Mouse (Mus musculus): ENCODE data around the gene Ssbp3.

The Ssbp3 gene

GRCm38 (mm10) chr4:106933813-106934482 is 23.4 kb downstream of the Ssbp3 start:
- DNase-seq (ENCODE audit: extremely low read depth, low read depth): no peak

GRCm38 (mm10) chr4:106934931-106935582 is 24.6 kb downstream of the Ssbp3 start:
- peak; percentile 84 for DNase-seq (ENCODE audit: extremely low read depth, low read depth)

DNA sequence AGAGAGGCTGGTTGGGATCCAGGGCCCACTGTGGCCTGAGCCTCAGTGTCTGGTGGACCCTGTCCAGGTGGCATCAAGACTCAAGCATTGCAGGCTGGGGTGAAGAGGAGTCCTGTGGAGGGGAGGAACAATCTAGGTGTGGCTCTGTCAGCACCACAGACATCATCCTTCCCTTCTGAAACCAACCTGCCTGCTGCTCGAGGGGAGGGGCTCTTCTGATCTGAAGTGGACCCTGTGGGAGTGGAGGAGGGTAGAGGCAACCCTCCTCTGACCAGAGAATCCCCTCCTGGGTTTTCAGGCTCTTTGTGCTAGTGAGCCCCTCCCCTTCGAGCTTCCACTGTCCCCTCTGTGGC is 25.1 kb downstream of the Ssbp3 start:
- DNase-seq (ENCODE audit: extremely low read depth, low read depth): no peak

- no peak for DNase-seq (ENCODE audit: extremely low read depth, low read depth)
Measured at GRCm38 (mm10) chr4:106936041-106936440, 25.5 kb downstream of the Ssbp3 start.

DNA sequence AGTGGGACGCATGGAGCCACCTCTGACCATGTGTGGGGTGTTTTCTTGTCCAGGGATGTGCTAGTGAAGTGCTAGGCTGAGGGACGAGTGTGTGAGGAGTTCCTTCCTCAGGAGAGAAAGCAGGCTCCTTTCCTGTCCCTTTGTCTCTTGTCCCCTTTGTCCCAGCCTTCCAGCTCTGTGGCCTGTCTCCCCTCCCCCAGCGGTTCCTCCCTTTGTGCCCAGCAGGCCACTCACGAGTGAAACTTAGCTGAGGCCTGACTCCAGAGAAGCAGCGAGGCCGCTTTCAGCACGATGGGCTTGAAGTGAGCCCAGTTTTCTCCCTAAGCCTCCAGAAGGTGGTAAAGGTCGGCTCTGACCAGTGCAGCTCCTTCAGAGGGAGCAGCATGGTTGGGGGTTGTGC is 26.2 kb downstream of the Ssbp3 start:
- DNase-seq (ENCODE audit: extremely low read depth, low read depth): no peak

- no peak for DNase-seq (ENCODE audit: extremely low read depth, low read depth)
Measured at GRCm38 (mm10) chr4:106938506-106939222, 28.2 kb downstream of the Ssbp3 start.

DNA sequence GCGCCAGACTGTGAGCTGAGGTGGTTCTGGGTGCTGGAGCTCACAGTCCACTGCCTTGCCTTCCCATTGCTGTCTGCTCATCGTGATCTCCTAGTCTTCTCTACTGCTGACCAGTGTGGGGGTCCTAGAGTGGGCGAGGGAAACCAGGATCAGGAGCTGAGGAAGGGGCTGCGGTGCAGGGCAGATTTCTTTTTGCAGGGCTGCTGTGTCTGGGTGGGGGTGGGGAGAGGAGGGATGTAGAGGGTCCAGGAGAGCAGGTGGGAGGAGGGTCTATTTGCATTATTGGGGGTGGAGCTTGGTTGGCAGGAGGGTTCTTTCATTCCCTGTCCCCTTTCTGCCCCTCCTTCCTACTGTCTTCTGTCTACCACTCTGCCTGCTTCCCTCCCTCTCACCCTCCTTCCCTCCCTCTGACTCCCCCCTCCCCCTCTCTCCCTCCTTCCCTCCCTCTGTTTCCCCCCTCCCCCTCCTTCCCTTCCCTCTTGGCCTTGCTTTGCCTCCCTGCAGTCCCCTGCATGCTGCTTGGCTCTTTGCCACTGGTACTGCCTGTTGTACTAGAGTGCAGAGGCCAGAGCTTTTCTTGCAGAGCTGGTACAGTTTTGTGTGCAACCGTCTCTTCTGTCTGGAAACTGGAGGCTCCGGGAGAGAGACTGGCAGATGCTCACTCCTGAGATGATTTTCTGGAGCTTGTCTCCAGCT is 28.9 kb downstream of the Ssbp3 start:
- no peak for DNase-seq (ENCODE audit: extremely low read depth, low read depth)

DNA sequence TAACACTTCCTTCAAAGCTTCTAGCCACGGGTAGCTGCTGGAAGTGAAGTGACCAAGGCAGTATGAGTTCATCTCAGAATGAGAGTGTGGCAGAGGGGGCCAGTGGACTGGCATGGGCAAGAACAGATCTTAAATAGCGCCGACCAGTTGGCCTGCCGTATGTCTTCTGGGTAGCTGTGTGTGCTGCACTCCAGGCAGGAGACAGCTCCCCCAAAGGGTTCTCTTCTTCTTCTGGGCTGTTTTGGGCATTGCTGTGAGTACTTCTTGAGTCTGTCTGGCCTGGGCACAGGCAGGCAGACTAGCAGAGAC is 29.4 kb downstream of the Ssbp3 start:
- DNase-seq (ENCODE audit: extremely low read depth, low read depth): no peak

DNA sequence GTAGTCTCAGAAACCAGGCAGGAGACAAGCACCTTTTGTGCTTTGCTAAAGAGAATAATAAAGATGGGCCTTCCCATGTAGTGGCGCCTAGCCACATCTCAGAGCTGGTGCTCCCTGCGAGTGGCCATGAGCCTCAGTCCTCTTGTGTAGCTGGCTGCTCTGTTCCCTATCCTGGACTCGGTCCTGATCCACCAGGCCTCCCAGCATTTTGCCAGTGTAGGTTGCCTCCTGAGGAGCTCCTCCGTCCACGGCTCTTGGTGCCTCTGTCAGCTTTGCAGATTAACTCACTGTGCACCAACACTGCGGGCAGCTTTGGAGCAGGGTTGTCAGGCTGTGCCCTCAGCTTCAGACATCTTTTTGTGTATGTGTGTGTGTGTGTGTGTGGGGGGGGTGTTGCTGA is 30.4 kb downstream of the Ssbp3 start:
- no peak for DNase-seq (ENCODE audit: extremely low read depth, low read depth)

DNA sequence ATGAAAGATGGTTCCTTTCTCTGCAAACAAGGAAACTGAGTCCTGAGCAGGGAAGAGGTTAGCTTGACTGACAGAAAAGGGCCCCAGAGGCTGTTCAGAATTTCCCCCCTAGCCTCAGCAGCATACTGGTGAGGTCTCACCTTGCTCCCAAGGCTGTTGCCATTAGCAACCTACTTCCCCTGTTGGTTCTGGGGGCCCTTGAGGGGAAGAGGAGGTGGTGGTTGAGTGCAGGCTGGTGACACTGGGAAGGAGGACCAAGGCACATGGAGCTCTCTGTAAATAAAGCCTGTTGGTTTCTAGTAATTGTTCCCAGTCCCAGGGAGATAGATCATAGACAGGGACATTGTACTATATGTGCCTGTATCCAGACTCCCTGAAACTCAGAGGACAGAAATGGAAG is 31.0 kb downstream of the Ssbp3 start:
- no peak for DNase-seq (ENCODE audit: extremely low read depth, low read depth)

DNA sequence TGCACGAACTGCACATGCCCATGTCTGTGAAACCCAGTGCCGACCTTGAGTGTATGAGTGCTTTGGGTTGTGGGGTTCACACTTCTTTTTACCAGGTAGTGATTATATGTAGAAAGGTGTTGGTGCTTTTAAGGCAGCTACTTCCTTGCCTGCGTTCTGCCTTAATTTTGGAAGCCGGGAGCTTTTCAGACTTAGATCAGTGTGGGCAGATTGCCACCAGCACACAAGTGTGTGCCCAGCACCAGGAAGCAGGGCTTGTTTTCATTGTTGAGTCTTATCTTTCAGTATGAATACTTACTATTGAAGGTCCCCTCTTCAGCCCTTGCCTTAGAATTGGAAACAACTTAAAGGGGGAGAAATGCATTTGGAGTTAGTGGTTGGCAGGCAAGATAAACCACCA is 32.0 kb downstream of the Ssbp3 start:
- no peak for DNase-seq (ENCODE audit: extremely low read depth, low read depth)

GRCm38 (mm10) chr4:106943627-106944026 is 33.1 kb downstream of the Ssbp3 start:
- DNase-seq (ENCODE audit: extremely low read depth, low read depth): no peak

DNA sequence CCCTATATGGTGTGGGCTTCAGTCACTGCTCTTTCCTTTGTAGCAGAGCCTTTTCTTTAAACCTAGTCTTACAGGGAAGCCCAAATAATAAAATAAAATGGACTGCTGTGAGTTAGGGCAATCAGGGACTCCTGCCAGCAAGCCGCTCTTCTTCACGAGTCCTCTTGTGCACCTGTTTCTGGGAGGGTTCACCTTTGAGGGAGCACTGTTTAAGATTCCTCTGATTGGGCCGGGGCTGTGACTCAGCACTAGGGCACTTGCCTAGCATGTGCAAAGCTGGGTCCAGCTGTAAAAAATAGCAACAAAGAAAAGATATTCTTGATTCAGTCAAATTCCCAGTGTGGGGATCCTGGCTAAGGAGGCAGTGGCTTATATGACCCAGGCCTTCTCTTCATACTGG is 34.4 kb downstream of the Ssbp3 start:
- DNase-seq (ENCODE audit: extremely low read depth, low read depth): no peak

- DNase-seq (ENCODE audit: extremely low read depth, low read depth): no peak
Measured at GRCm38 (mm10) chr4:106947741-106948140, 37.2 kb downstream of the Ssbp3 start.

DNA sequence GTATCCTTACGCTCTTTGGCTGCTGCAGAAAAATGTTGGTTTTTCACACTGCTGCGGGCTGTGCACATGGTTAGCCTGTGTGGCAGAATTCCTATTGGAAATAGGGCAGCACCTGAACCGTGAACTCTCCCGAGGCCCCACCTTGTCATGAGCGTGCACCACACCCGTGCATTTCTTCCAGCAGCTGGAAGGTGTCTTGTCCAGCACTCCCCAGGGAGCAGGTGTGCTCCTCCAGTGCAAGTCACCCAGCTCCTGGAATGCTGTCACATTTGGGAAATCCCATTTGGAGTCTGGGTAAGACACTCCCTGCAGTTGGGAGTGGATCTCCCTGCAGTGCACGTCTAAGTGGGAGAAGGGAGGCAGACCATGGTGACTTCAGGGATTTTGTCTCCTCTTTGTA is 38.0 kb downstream of the Ssbp3 start:
- DNase-seq (ENCODE audit: extremely low read depth, low read depth): no peak

- DNase-seq (ENCODE audit: extremely low read depth, low read depth): no peak
Measured at GRCm38 (mm10) chr4:106949200-106949599, 38.7 kb downstream of the Ssbp3 start.

DNA sequence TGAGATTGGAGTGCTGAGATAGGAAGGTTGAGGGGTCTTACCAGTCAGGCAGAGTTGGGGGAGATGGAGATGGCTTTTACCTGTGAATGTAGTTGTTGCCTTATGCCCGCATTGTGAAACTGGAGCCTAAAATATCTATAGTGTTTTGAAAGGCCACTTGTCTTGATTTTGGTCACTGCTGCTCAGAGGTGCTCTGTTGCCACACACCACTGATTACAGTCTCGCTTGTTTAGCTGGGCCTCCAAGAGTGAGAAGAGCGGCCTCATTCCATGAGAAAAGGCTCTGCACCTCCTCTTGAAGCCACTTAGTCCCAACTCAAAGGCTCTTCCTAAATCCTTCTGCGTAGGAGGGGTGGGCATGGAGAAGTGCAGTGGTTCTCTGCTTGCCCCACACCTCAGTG is 40.3 kb downstream of the Ssbp3 start:
- DNase-seq (ENCODE audit: extremely low read depth, low read depth): no peak

GRCm38 (mm10) chr4:106951455-106951854 is 41.0 kb downstream of the Ssbp3 start:
- no peak for DNase-seq (ENCODE audit: extremely low read depth, low read depth)

- no peak for DNase-seq (ENCODE audit: extremely low read depth, low read depth)
Measured at GRCm38 (mm10) chr4:106953221-106953620, 42.7 kb downstream of the Ssbp3 start.

DNA sequence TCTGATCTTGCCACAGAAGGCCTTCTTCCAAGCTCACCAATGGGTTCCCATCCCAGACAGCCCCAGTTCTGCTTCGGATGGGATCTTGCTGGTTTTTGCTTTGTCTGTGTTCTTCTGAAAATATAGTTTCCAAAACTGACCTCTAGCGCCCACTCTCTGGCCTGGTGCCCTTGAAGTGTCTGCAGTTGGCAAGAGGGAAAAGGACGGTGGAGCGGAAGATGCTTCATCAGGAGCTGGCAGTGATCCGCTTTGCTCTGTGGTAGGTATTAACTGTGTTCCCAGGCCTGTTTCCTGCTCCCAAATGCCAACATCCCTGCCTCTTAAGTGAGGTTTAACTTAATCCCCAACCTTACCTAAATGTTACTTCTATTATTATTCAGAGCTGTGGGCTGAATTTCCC is 43.3 kb downstream of the Ssbp3 start:
- DNase-seq (ENCODE audit: extremely low read depth, low read depth): no peak

- peak; percentile 94 for DNase-seq (ENCODE audit: extremely low read depth, low read depth)
Measured at GRCm38 (mm10) chr4:106955729-106956712, 45.5 kb downstream of the Ssbp3 start.

Measured in MEL-GATA-1-ER (cell line).